Mouse (Mus musculus) lung, postnatal 25 days (tissue): ENCODE results near the gene Ypel3.
"Not testable (repeated sequence)": the region's sequence is repeated elsewhere in the genome, so short reads cannot be mapped to it uniquely, and the experiment has no call there.

ENCODE experiments used
- DNase-seq: peaks from one replicate; pipeline ENCODE4 v3.0.0; 2022; ENCODE audit warnings: low spot score

Gene Ypel3

DNA sequence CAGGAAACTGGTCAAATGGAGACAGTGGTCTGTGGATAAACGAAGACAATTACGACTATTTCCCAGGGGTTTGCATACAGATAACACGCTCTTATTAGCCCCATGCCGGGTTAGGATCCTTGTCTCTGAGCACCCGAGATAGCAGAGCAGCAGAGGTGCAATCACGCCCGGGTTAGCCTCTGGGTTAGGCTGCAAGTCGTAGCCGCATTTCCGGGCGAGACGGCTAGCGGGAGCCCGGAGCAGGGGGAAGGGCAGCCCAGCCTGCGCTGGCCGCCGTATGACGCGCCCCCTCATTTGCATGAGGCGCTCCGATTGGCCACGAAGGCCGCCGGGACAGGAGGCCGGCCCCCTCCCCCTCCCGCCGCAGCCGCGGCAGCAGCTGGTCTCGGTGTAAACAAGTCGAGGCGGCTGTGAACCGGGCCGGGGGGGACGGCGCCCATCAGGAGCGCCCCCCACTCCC is at the start of gene Ypel3:
TSS of gene Ypel3 (plus strand) at position 358 of the 460 bp plus-strand sequence.
- peak; percentile 97 for DNase-seq

DNA sequence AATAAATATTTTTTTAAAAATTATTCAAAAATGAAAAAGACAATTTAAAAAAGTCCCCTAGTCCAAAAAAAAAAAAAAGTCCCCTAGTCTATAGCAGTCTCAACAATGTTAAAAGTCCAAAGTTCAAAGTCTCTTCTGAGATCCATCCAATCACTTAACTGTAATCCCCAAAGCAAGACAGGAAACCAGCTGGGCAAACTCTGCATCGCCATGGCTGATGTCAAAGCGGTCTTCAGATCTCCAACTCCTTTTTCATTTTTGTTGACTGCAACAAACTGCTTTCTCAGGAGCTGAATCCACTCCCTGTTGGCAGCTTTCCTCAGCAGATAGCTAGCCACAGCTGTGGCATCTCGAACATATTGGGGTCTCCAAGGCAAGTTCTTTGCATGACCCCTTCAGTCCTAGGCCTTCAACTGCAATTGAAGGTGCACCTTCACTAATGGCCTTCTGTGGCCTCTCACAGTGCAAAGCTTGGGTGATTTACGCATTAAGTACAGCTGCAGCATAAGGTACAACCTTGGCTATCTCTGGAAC is 46.4 kb upstream of the Ypel3 start:
- DNase-seq: not testable (repeated sequence)

DNA sequence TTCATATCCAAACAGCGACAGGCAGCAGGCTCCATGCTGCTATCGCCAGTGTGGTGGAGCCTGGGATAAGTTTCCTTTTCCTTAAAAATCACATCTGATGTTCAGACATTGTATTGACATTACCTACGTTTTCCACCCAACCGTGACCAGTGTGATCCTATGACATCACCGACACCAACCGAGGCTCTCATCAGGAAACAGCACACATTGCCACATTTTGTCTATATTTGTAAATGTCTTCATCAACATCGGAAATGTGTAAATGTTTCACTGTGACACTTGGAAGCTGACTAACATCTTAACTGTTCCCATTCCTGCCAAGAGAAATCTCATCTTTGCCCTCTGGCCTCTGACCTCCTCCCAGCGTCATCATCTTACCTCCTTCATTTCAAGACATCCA is 40.6 kb upstream of the Ypel3 start:
- DNase-seq: no peak

DNA sequence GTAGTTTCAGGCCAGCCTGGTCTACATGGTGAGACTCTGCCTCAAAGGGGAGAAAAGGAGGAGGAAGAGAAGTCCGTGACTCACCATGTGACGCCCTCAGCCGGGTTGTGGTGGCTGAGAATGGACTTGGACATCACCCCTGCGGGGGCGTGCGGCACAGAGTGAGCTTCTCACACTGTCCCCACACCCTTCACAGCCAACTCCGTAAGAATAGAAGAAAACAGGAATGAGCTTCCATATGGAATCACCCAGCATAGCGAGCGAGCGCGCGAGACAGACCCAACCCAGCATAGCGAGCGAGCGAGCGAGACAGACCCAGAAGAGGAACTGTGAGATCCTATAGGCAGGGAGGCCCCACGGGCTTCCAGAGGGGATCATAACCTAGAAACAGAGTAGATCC is 37.2 kb upstream of the Ypel3 start:
- DNase-seq: no peak

DNA sequence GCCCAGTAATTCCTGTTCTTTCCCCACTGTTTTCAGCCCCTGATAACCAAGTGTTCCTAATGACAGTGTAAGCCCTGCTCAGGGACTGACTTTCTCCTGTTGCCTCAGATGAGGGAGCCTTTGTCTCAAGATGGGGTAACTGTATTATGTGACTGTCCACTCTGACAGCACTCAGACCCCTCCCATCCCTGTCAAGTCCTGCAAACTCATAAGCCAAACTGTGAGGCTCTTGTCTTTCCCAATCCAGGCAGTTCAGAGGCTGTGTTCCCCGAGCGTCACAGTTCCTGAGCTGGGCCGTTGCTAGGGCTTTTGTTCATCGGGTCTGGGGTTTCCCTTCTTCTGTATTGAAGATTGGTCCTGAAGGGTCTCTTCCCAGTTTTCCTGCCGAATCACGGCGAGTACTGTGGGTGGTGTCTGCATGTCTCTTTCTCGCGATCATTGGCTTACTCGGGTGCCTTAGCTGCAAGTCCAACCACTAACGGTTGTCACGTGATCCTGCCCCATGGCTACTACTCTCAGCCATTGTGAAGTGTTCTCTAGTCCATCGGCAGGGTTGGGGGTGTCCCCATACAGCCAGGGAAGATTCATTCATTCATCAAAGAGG is 36.5 kb upstream of the Ypel3 start:
- DNase-seq: no peak

DNA sequence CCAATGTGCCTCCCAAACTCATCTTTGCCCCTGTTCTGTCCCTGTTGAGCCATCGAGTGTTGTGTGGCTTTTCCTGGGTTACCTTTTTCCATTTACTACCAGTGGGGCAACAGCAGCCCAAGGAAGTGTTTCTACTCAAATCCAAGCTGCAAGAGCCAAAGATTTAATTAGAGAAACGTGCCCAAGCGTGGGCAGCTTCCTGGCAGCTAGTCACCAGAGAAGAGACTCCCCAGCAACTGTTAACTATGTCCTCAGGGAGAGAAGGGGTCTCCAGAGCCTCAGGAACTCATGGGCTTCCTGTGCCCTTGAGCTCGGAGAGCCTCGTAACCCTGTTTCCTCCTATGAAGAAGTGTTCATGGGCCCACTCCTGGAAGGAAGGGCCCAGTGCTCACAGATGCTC is 35.8 kb upstream of the Ypel3 start:
- DNase-seq: no peak

DNA sequence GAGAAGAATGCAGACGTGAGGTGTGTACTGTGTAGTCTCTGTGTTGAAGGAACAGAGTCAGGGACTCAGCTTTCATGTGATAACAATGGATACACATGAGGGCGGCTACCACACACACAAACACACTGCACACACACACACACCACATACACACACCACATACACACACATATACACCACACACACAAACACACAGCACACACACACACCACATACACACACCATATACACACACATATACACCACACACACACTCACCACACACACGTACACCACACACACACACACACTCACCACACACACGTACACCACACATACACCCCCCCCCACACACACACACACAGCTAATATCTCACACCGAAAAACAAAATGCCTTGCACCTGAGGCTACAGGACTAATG is 35.3 kb upstream of the Ypel3 start:
- no peak for DNase-seq

DNA sequence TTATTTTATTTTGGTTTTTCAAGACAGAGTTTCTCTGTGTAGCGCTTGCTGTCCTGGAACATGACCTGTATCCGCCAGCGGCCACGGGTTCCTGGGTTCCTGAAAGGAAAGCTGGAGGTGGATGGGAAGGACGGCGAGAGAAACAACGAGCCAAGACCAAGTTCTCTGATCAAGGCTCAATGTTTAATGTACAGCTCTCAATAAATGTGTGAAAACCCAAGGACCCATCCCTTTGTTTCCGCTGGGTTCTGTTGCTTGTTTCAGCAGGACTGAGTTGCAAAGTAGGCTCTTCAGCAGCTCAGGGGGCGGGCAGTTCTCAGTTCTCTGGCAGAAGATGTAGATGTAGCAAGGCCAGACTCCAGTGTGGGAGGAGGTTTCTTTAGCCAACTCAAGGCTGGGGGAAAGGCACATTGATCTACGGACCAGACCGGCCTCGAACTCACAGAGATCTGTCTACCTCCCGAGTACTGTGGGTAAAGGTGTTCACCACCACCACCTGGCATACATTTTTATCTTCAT is 34.7 kb upstream of the Ypel3 start:
- no peak for DNase-seq

DNA sequence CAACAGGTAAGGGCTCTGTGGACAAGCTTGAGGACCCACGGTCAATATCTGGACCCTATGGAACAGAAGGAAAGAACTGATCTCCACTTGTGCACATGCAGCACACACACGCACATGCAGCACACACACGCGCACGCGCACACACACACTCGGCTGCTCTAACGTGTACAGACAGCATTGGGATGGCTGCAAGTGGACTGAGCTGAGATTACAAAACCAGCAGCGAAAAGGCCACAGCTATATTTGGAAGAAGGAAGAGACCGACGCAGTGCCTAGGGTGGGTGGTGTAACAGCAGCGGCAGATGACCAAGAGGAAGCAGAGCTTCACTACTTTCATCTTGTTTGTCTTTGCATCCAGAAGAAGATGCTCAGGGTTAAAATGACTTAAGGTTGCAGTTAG is 30.7 kb upstream of the Ypel3 start:
- peak; percentile 46 for DNase-seq

DNA sequence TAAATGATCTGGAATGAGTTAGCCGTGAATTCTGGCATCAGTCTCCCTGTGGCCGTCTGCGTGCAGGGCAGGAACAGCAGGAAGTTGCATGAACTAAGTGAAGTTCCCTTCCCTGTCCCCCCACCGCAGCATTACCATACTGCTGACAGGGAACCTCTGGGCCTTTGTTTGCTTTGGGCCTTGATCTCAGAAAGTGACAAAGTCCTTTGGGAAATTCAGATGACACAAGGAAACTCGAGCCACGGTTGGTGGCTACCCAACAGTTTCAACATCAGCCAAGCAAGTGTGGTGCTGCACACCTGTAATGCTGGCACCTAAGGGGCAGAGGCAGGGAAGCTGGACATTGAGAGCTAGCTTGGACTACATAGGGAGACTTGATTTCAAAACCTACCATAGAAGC is 30.0 kb upstream of the Ypel3 start:
- no peak for DNase-seq

DNA sequence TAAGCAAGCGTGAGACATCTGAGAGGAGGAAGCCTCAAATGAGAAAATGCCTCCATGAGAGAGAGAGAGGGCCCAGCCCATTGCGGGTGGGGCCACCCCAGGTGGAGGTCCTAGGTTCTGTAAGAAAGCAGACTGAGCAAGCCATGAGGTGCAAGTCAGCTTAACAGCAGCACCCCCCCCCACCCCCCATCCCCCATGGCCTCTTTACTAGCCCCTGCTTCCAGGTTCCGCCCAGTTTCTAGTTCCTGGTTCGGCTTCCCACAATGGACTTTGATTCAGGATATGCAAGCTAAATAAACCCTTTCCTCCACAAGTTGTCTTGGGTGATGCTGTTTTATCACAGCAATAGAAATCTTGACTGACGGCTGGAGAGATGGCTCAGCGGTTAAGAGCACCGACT is 27.9 kb upstream of the Ypel3 start:
- no peak for DNase-seq

DNA sequence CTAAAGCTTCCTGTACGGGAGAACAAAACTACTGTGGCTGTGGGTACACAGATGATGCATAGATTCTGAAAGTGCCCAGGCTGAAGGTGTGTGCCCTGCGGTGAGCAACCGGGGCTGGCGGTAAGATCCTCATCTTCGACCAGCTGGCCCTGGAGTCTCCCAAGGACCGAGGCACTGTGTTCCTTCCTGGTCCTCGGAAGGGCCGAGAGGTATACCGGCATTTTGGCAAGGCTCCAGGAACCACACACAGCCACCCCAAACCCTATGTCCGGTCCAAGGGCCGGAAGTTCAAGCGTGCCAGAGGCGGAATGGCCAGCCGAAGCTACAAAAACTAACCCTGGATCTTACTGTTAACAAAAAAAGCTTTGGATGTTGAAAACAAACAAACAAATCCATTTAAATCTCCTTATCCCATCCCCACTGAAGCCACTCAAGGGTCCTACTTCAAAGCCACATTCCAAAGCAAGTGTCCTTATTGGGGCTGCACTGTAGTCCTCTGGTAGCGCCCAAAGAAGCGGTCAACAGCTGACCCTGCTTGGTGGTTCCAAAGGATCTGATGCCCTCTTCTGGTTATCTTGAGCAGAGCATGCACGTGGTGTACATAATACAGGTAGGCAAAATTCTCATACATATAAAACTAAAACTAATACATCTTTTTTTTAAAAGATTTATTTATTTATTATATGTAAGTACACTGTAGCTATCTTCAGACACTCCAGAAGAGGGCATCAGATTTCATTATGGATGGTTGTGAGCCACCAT is 27.0 kb upstream of the Ypel3 start:
- no peak for DNase-seq

DNA sequence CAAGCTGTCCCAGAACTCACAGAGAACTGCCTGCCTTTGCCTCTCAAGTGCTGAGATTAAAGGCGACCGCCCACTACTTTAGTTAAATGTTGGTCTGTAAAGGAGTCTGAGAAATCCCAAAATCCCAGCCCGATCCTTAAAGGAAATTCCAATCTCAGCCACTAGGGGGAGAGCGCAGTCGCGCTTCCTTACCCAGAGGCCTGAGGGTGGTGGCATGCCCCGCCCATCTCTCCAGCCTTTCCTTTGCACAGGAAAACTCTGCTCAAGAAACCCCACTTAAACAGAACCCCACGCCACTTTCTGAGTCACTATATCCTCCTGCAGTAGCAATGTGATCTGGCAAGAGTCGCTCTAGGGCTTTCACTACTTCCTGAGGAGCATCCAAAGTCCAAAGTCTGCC is 21.9 kb upstream of the Ypel3 start:
- peak; percentile 84 for DNase-seq

DNA sequence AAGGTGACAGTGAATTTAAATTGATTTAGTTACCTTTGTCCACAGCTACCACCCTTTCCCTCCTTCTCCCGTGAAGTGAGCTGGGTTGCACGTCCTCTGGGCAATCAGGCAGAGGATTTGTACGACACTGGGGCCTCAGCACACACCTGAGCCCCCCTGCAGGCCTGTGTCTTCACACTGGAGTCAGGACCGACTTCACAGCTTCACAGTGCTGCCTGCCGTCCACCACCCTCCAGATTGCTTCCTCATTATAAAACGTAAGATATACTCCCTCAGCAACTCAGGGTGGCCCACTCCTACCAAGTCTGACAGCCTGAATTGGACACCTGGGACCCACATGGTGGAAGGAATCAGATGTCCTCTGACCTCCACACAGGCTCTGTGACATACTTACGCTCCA is 18.2 kb upstream of the Ypel3 start:
- DNase-seq: no peak

DNA sequence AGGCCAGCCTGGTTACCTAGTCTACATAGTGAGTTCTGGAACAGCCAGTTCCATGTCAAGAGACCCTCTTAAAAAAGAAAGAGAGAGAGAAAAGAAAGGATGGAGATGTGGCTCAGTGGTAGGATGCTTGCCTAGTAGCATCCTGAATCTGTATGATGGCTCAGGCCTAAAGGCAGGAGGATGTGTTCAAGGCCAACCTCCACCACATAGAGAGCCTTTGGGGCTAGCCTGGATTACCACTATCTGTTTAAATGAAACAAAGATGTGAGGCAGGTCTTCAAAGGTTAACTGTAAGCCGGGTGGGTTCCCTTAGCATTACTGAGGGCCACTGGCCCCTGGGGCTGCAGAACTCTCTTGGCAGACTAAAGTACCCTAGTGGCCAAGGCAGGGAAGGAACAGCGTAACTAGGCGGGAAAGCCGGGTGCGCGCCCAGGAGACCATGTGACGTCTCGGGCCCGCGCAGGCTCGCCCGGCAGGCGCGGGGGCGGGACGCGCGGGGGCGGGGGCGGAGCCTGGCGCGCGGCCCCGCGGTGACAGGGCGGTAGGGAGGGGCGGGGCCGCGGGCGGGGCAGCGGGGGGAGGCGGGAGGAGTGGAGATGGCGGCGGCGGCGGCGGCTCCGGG is 17.6 kb upstream of the Ypel3 start, which contains the start of gene Mapk3:
TSS of gene Mapk3 (plus strand) at position 552 of the 622 bp plus-strand sequence.
- peak; percentile 91 for DNase-seq

DNA sequence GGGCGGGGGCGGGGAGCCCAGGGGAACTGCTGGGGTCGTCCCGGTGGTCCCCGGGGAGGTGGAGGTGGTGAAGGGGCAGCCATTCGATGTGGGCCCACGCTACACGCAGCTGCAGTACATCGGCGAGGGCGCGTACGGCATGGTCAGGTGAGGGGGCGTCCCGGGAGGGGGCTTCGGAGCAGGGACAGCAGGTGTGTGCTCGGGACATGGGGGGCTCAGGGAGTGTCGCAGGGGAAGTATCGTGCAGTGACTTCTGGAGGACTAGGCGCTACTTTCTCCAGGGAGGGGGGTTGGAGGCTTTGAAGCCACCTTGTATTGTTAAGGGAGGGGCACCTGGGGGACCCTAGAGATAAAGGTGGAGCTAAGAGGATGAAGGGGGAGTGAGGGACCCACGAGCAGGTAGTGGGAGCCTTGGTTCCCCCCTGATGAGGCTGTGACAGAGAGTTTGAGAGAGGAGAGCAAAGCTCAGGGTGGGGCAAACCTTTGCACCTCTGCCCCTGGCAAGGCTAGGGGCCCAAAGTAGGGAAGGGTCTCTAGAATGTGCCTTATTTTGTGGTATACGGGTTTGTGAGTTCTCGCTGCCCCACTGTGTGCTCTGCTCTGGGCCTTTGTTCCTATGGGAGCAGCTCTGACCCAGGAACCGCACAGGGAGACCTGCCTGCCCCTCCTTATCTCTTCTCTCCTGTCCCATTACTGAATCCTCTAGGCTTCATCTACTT is 16.9 kb upstream of the Ypel3 start:
- DNase-seq: no peak

DNA sequence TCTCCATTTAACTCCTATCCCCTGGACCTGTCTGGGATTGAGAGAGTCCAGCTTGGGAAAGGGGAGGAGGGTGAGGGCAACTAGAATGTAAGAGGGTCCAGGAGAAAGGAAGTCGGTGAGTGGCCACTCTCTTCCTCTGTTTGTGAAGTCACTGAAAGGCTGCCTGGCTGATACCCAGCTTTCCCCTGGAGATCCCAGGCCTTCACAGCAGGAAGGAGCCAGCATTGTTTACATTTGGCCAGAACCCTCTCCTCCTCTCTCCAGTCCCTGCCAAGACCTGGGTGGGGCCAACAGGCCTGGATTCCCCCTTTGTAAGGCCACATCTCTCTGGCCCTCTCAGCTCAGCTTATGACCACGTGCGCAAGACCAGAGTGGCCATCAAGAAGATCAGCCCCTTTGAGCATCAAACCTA is 16.4 kb upstream of the Ypel3 start:
- peak; percentile 94 for DNase-seq

DNA sequence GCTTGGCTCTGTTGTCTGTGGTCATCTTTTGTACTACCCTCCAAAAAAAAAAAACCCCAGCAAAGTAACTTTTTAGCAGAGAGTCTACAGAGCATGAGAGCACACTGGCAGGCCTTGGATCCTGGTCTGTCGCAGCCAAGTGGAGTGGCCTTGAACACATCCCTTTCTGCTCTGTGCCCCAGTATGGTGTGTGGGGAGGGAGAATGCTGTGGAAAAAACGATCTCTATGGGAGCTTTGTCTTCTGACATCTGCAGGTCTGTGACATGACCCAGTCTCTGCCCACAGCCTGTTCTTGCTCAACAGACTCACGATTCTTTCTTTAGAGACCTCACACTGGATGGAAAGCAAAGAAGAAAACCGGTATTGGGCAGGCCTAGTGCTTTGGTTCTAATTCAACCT is 15.8 kb upstream of the Ypel3 start:
- DNase-seq: no peak

DNA sequence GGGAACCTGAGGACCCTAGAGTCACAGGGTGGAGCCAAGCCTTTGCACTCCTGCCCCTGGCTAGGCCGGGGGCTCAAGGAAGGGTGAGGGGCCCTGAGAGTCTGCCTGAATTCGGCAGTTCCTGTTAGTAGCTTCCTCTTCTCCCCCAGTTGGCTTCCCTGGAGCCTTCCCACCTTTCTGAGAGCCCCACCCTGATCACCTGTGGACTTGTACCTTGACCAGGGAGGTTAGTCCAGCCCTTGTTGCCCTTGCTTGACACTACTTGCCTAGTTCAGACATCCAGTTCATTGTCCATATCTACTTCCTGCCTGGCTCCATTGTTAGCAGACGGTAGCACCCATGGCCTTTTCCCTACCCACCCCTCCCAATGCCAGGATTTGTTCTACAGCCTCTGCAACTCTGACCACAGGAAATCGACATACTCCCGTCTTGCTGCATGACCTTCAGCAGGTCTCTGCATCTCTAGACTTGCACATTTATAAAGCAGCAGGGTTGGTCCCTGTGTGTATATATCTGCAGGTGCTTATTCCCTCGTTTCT is 15.2 kb upstream of the Ypel3 start:
- peak; percentile 49 for DNase-seq

DNA sequence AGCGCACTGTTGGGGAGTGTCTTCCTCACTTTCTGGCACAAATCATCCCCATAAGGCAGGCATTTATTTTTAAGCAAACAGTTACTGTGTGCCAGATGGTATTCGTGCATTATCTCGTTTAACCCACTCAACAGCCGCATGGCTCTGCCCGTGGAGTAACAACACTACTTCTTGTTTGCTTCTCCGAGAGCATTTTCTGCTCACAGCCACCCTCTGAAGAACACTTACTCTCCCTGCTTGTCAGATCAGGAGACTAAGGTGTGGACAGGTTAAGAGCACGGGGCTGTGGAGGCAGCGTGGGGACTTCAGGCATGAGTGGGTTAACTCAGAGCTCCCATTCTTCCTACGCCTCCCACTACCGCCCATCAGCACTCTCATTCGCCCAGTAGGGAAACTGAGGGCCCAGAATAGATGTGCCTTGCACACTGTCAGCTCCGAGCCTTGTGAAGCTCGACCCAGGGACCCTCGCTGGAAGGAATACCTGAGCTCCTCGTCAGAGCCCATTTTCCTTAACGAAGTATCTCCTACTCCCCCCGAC is 14.2 kb upstream of the Ypel3 start:
- DNase-seq: no peak

DNA sequence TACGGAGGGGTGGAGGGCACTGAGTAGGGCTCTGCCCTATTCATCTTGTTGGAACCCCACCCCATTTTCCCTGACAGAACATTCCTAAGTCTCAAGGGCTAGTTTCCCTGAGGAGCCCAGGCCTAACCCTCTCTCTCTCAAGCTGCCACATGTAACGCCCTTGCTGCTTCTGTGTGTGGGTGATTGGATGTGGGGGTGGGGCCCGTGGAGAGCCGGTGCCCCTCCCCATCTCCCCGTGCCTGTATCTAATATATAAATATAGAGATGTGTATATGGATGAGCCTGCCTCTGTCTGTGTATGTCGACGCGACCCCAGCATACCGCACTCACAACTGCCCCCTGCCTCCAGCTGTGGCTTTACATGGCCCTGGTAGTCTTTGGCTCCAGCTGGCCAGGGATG is 11.2 kb upstream of the Ypel3 start:
- DNase-seq: no peak

DNA sequence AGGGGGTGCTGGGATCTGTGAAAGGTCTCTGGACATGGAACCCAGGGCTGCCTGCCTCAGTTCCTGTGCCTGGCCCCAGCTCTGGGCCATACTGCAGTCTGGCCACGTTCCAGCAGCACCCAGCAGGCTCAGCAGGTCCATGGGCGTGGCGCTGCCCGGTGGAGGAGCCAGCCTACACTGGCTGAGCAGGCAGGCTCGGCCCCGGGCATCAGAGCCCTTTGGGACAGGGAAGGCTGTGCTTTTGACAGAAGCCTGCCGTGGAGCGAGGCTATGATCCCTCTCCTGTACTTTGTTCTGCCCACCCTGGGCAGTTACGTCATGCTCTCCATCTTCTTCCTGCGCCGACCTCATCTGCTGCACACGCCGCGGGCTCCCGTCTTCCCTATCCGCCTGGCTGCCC is 10.6 kb upstream of the Ypel3 start, which contains the start of gene Gdpd3:
TSS of gene Gdpd3 (plus strand) at position 134 of the 400 bp plus-strand sequence.
- no peak for DNase-seq
